Mouse (Mus musculus): ENCODE data around the gene Aar2.

DNA sequence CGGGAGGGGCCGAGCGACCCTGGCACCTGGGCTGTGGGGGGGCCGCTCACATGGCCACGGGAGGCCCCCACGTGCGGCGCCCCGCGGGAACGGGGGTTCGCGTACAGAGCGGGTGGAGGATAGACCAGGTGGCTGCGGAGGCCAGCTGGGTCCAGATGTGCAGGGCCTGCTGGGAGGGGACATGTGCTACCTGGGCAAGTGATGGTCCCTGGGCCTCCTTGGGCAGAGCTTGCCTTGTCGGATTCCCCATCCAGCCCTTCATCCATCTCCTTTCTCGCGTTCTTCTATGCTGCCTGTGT, 66.8 kb downstream of the Aar2 start:
- no peak for TF ChIP-seq HCFC1 (IDR thresholded peaks at IDR 0.05; ENCODE audit: low read depth, low read length)
- TF ChIP-seq CTCF (conservative IDR thresholded peaks at IDR 0.05 in 1 of 2, IDR thresholded peaks at IDR 0.05 in 1 of 2; ENCODE audit: low read depth in 2 of 2, low read length in 2 of 2), result no peak
- no peak for TF ChIP-seq NRF1 (IDR thresholded peaks at IDR 0.05; ENCODE audit: low read depth, low read length)
- TF ChIP-seq ZC3H11A (IDR thresholded peaks at IDR 0.05; ENCODE audit: low read depth, low read length), result no peak
